Mouse (Mus musculus): ENCODE data around the gene Gm20503. TPM values are rescaled to one million over a fixed set of nuclear protein-coding genes. Genes with fewer than 3 reads are reported as not detected.
A peak's percentile ranks its signal among the peaks of the same experiment; 100 is the strongest.

The Gm20503 gene
- polyA plus RNA-seq, 1 experiment from 2014 or later = 6.9 TPM

- ATAC-seq (ENCODE audit: low FRiP score) (no peak), DNase-seq (ENCODE audit: low spot score) (peak; percentile 76)
- Histone ChIP-seq H3K36me3 (ENCODE audit: control insufficient read depth, insufficient read depth, low read length) (no peaks in the 10 kb centered on the region), H3K4me2 (replicated peaks; ENCODE audit: low read depth, low read length) (no peak overlapping the region), H3K9me3 (ENCODE audit: control insufficient read depth, low read length) (no peaks in the 10 kb centered on the region), H3K27ac (ENCODE audit: low read depth, low read length) (no peak overlapping the region), H3K4me1 (replicated peaks; ENCODE audit: control insufficient read depth, insufficient read depth, low read length) (no peaks in the 10 kb centered on the region; the same call in 1 of the 2 replicates), H3K9ac (ENCODE audit: low read depth, low read length) (no peak overlapping the region), H3K27me3 (ENCODE audit: control insufficient read depth, insufficient read depth, low read length) (no peaks in the 10 kb centered on the region), H3K4me3 (ENCODE audit: low read depth, low read length) (no peak overlapping the region)
- WGBS = 22% methylated on average over 2 of the region's 2 CpGs
Observed at GRCm38 (mm10) chr4:58999686-59000085, 3.3 kb upstream of the Gm20503 start.

GRCm38 (mm10) chr4:59000614-59001013 lies 2.4 kb upstream of the Gm20503 start:
- no peak overlapping the region for H3K27ac ChIP-seq (ENCODE audit: low read depth, low read length)
- no peaks in the 10 kb centered on the region for H3K9me3 ChIP-seq (ENCODE audit: control insufficient read depth, low read length)
- no peak overlapping the region for H3K9ac ChIP-seq (ENCODE audit: low read depth, low read length)
- H3K4me2 ChIP-seq (replicated peaks; ENCODE audit: low read depth, low read length) = no peak overlapping the region
- no peaks in the 10 kb centered on the region; the same call in 1 of the 2 replicates for H3K4me1 ChIP-seq (replicated peaks; ENCODE audit: control insufficient read depth, insufficient read depth, low read length)
- H3K4me3 ChIP-seq (ENCODE audit: low read depth, low read length) = no peak overlapping the region
- H3K27me3 ChIP-seq (ENCODE audit: control insufficient read depth, insufficient read depth, low read length) = no peaks in the 10 kb centered on the region
- WGBS = 2% methylated on average over 2 of the region's 2 CpGs
- DNase-seq (ENCODE audit: low spot score) (peak; percentile 36), ATAC-seq (ENCODE audit: low FRiP score) (no peak)
- H3K36me3 ChIP-seq (ENCODE audit: control insufficient read depth, insufficient read depth, low read length) = no peaks in the 10 kb centered on the region

GRCm38 (mm10) chr4:59003806-59004200 lies 793 bp downstream of the Gm20503 start:
- Histone ChIP-seq H3K4me2 (replicated peaks; ENCODE audit: low read depth, low read length) (peak overlapping the region; percentile 68), H3K27me3 (ENCODE audit: control insufficient read depth, insufficient read depth, low read length) (no peaks in the 10 kb centered on the region), H3K4me3 (ENCODE audit: low read depth, low read length) (peak overlapping the region; percentile 88), H3K9me3 (ENCODE audit: control insufficient read depth, low read length) (no peaks in the 10 kb centered on the region), H3K9ac (ENCODE audit: low read depth, low read length) (peak overlapping the region; percentile 85), H3K36me3 (ENCODE audit: control insufficient read depth, insufficient read depth, low read length) (no peaks in the 10 kb centered on the region), H3K4me1 (replicated peaks; ENCODE audit: control insufficient read depth, insufficient read depth, low read length) (no peaks in the 10 kb centered on the region; the same call in 1 of the 2 replicates), H3K27ac (ENCODE audit: low read depth, low read length) (no peak overlapping the region)
- WGBS = 38% methylated on average over 7 of the region's 7 CpGs
- no peak for DNase-seq (ENCODE audit: low spot score)
- no peak for ATAC-seq (ENCODE audit: low FRiP score)

DNA sequence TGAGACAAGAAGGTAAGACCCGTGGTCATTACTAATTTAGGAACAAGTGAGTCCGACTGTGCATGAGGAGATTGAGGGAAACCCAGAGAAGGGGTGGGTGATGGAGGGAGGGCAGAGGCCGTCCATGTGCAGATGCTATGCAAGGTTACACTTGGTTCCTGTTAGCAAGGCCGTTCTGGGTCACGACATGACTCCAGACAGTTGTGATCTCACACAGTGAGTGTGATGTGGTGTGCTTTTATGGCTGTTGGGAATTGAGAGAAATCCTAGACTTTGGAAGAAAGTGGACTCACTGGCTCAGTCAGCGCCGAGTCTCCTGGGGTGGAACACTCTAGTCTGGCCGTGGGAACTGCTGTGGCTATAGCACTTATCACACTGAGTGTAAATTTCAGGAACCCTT lies 3.2 kb downstream of the Gm20503 start:
- WGBS = 58% methylated on average over 8 of the region's 8 CpGs
- no peaks in the 10 kb centered on the region for H3K27me3 ChIP-seq (ENCODE audit: control insufficient read depth, insufficient read depth, low read length)
- no peaks in the 10 kb centered on the region for H3K36me3 ChIP-seq (ENCODE audit: control insufficient read depth, insufficient read depth, low read length)
- no peaks in the 10 kb centered on the region; the same call in 1 of the 2 replicates for H3K4me1 ChIP-seq (replicated peaks; ENCODE audit: control insufficient read depth, insufficient read depth, low read length)
- no peak overlapping the region for H3K4me2 ChIP-seq (replicated peaks; ENCODE audit: low read depth, low read length)
- H3K4me3 ChIP-seq (ENCODE audit: low read depth, low read length) = no peak overlapping the region
- DNase-seq (ENCODE audit: low spot score) (no peak), ATAC-seq (ENCODE audit: low FRiP score) (no peak)
- no peak overlapping the region for H3K27ac ChIP-seq (ENCODE audit: low read depth, low read length)
- no peak overlapping the region for H3K9ac ChIP-seq (ENCODE audit: low read depth, low read length)
- H3K9me3 ChIP-seq (ENCODE audit: control insufficient read depth, low read length) = no peaks in the 10 kb centered on the region

- DNase-seq (ENCODE audit: low spot score) = no peak
- Histone ChIP-seq H3K27ac (ENCODE audit: low read depth, low read length) (no peak overlapping the region), H3K4me1 (replicated peaks; ENCODE audit: control insufficient read depth, insufficient read depth, low read length) (no peaks in the 10 kb centered on the region; the same call in 1 of the 2 replicates), H3K9me3 (ENCODE audit: control insufficient read depth, low read length) (no peaks in the 10 kb centered on the region), H3K4me3 (ENCODE audit: low read depth, low read length) (no peak overlapping the region), H3K27me3 (ENCODE audit: control insufficient read depth, insufficient read depth, low read length) (no peaks in the 10 kb centered on the region), H3K9ac (ENCODE audit: low read depth, low read length) (no peak overlapping the region), H3K4me2 (replicated peaks; ENCODE audit: low read depth, low read length) (no peak overlapping the region), H3K36me3 (ENCODE audit: control insufficient read depth, insufficient read depth, low read length) (no peaks in the 10 kb centered on the region)
- 81% methylated on average over 6 of the region's 6 CpGs for WGBS
- ATAC-seq (ENCODE audit: low FRiP score) = no peak
Observed at GRCm38 (mm10) chr4:59007016-59007415, 4.0 kb downstream of the Gm20503 start.

DNA sequence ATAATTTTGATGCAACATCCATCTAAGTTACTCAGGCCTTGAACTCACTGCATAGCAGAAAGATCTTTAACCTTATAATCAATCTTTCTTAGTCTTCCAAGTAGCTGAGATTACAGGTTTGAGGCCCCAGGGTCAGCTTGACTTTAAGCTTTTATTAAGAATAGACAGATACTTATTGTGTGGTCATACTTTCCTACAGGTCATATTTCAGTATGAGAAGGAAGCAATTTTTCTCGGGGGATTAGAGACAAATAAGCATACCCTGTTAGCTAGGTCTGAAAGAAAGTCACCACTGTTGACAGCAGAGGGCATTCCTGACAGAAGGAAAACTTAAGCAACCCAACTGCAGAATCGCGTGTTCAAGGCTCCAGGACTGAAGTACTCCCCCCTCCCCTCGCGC lies 5.0 kb downstream of the Gm20503 start:
- ATAC-seq (ENCODE audit: low FRiP score) (no peak), DNase-seq (ENCODE audit: low spot score) (no peak)
- Histone ChIP-seq H3K4me2 (replicated peaks; ENCODE audit: low read depth, low read length) (no peak overlapping the region), H3K27me3 (ENCODE audit: control insufficient read depth, insufficient read depth, low read length) (no peaks in the 10 kb centered on the region), H3K27ac (ENCODE audit: low read depth, low read length) (no peak overlapping the region), H3K4me3 (ENCODE audit: low read depth, low read length) (no peak overlapping the region), H3K9me3 (ENCODE audit: control insufficient read depth, low read length) (no peaks in the 10 kb centered on the region), H3K9ac (ENCODE audit: low read depth, low read length) (no peak overlapping the region), H3K4me1 (replicated peaks; ENCODE audit: control insufficient read depth, insufficient read depth, low read length) (no peaks in the 10 kb centered on the region; the same call in 1 of the 2 replicates), H3K36me3 (ENCODE audit: control insufficient read depth, insufficient read depth, low read length) (no peaks in the 10 kb centered on the region)
- 83% methylated on average over 5 of the region's 5 CpGs for WGBS

GRCm38 (mm10) chr4:59009186-59009585 lies 6.2 kb downstream of the Gm20503 start:
- no peaks in the 10 kb centered on the region for H3K27me3 ChIP-seq (ENCODE audit: control insufficient read depth, insufficient read depth, low read length)
- no peaks in the 10 kb centered on the region for H3K36me3 ChIP-seq (ENCODE audit: control insufficient read depth, insufficient read depth, low read length)
- DNase-seq (ENCODE audit: low spot score) (no peak), ATAC-seq (ENCODE audit: low FRiP score) (no peak)
- H3K27ac ChIP-seq (ENCODE audit: low read depth, low read length) = no peak overlapping the region
- no peak overlapping the region for H3K9ac ChIP-seq (ENCODE audit: low read depth, low read length)
- H3K4me1 ChIP-seq (replicated peaks; ENCODE audit: control insufficient read depth, insufficient read depth, low read length) = no peaks in the 10 kb centered on the region; the same call in 1 of the 2 replicates
- H3K4me3 ChIP-seq (ENCODE audit: low read depth, low read length) = no peak overlapping the region
- H3K9me3 ChIP-seq (ENCODE audit: control insufficient read depth, low read length) = no peaks in the 10 kb centered on the region
- no peak overlapping the region for H3K4me2 ChIP-seq (replicated peaks; ENCODE audit: low read depth, low read length)
- WGBS = 86% methylated on average over 7 of the region's 7 CpGs

DNA sequence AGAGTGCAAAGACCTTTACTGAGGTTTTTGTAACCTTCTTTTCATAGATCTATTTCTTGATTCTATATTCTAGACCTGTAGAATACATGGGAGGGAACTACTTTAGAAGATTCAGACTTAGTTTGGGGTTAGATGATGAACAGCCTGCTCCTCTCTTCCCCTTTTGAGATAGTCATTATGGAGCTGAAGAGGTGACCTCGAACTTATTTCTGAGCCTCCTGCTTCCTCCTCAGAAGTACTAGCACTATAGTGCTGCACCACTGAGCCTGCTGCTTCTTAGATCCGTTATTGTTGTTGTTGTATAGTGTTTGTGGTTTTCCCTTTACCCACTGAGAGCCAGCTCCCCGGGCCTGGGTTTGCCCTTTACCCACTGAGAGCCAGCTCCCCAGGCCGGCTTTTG lies 6.7 kb downstream of the Gm20503 start:
- Histone ChIP-seq H3K9ac (ENCODE audit: low read depth, low read length) (no peak overlapping the region), H3K27ac (ENCODE audit: low read depth, low read length) (no peak overlapping the region), H3K27me3 (ENCODE audit: control insufficient read depth, insufficient read depth, low read length) (no peaks in the 10 kb centered on the region), H3K36me3 (ENCODE audit: control insufficient read depth, insufficient read depth, low read length) (no peaks in the 10 kb centered on the region), H3K4me3 (ENCODE audit: low read depth, low read length) (no peak overlapping the region), H3K4me1 (replicated peaks; ENCODE audit: control insufficient read depth, insufficient read depth, low read length) (no peaks in the 10 kb centered on the region), H3K4me2 (replicated peaks; ENCODE audit: low read depth, low read length) (no peak overlapping the region), H3K9me3 (ENCODE audit: control insufficient read depth, low read length) (no peaks in the 10 kb centered on the region)
- 73% methylated on average over 4 of the region's 4 CpGs for WGBS
- ATAC-seq (ENCODE audit: low FRiP score) = no peak
- no peak for DNase-seq (ENCODE audit: low spot score)

DNA sequence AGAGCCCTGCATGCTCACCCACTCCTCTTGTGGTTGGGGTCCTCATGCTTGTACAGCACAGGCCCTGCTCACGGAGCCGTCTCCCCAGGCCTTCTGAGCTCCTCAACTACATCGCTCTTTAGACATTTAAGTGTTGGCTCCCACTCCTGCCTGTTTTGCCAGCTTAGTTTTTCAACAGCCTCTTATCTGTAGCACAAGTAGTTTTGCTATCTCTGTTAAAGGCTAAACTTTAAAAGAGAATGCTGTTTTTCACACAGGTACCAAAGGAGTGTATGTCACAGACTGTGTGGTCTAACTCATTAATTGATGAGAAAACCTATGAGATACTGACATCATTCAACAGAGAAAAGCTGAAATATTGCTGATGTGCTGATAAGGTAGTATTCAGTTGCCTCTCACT lies 8.4 kb downstream of the Gm20503 start:
- 93% methylated on average over 3 of the region's 3 CpGs for WGBS
- H3K9me3 ChIP-seq (ENCODE audit: control insufficient read depth, low read length) = no peaks in the 10 kb centered on the region
- ATAC-seq (ENCODE audit: low FRiP score) (no peak), DNase-seq (ENCODE audit: low spot score) (no peak)
- H3K36me3 ChIP-seq (ENCODE audit: control insufficient read depth, insufficient read depth, low read length) = no peaks in the 10 kb centered on the region
- H3K4me3 ChIP-seq (ENCODE audit: low read depth, low read length) = no peak overlapping the region
- no peak overlapping the region for H3K9ac ChIP-seq (ENCODE audit: low read depth, low read length)
- H3K27ac ChIP-seq (ENCODE audit: low read depth, low read length) = no peak overlapping the region
- H3K4me2 ChIP-seq (replicated peaks; ENCODE audit: low read depth, low read length) = no peak overlapping the region
- no peaks in the 10 kb centered on the region for H3K4me1 ChIP-seq (replicated peaks; ENCODE audit: control insufficient read depth, insufficient read depth, low read length)
- H3K27me3 ChIP-seq (ENCODE audit: control insufficient read depth, insufficient read depth, low read length) = no peaks in the 10 kb centered on the region
